Mouse (Mus musculus) gastrocnemius, adult 8-10 months (tissue): ENCODE measurements around the gene Sprn. TPM values are rescaled to one million over a fixed set of nuclear protein-coding genes. Genes with fewer than 3 reads are reported as not detected.
"Not testable (repeated sequence)": the region's sequence is repeated elsewhere in the genome, so short reads cannot be mapped to it uniquely, and the experiment has no call there.

Experiments
- DNase-seq, 2 experiments: peaks; one replicate each; pipeline ENCODE4 v3.0.0; 2022; ENCODE audit warnings: low spot score in 2 of 2
- total RNA-seq, 4 experiments: library from RNA; stranded (reverse); gene quantifications; 2 replicates each; pipeline ENCODE4 v1.2.4; 2022

Gene Sprn
- total RNA-seq, 4 experiments from 2014 or later: 0.07 to 0.22 (median 0.16) TPM

- no peak for DNase-seq
Measured at GRCm38 (mm10) chr7:140144550-140144949, 10.1 kb downstream of the Sprn start.

DNA sequence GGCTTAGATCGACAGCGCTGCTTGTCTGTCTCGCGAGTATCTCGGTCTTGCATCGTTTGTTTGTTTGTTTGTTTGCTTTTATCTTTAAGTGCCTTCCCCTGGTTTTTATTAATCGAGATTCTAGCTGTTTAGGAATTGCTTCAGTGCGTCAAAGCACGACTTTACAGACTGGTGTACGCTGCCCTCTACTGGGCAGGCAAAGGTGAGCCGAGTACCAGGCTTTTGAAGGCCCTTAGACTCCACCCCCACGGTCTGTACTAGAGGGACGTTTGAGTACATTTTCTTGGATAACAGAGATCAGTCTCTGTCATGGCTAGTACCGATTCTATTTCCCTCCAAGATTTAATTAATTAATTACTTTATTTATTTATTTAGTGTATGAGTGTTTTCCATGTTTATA, 13.3 kb downstream of the Sprn start:
- DNase-seq: peak in 1 of 2 experiments; percentile 44

DNA sequence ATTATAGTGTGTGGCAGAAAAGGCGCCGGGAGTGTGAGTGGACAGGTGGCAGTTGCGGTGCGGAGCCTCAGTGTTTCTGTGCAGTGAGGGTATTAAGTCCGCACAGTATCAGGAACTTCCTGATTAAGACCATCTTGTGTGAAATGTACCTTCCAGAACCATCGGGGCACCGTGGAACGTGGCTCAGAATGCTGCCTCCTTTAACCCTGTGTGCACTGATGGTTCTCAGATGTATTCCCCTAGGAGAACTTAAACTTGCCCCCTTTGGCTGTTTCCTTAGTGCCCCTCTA, 16.7 kb downstream of the Sprn start:
- DNase-seq: no peak

DNA sequence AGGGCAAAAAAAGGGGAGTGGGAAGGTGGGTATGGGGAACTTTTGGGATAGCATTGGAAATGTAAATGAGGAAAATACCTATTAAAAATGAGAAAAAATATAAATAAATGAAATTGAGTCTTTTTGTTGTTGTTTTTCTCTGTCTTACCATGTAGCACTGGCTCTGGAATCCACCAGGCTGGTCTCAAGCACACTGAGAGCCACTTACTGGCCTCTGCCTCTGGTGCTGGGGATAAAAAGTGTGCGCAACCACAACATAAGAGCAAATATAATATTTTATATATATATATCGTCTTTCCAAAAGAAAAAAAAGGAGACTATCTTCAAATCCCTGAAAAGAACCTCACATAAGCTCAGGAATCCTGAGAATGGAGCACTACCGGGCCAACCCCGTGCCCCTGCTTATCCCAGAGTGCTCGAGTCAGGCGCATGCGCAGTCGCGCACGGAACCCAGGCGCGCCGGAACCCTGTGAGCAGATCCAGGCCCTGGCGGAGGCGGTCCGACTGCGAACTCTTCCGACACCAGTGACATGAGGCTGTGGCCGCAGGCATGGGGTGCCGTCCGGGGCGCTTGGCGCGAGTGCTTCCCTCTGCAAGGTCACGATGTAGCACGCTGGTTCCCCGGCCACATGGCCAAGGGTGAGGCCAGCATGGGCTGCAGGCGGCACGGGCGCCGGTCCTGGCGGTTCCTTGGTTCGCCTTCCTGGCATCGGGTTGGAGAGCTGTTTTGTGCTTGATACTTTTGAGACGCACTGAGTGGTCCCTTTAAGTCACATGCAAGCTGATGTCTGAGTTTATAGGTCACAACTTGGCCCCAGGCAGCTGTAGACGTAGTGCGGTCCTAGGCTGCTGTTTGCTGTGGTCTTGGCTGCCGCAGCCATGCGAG, 17.3 kb downstream of the Sprn start, which contains the start of gene Mtg1:
Gene Mtg1, plus strand, starts transcription at position 430 of the 886 bp plus-strand sequence.
- peak; percentile 96 for DNase-seq

DNA sequence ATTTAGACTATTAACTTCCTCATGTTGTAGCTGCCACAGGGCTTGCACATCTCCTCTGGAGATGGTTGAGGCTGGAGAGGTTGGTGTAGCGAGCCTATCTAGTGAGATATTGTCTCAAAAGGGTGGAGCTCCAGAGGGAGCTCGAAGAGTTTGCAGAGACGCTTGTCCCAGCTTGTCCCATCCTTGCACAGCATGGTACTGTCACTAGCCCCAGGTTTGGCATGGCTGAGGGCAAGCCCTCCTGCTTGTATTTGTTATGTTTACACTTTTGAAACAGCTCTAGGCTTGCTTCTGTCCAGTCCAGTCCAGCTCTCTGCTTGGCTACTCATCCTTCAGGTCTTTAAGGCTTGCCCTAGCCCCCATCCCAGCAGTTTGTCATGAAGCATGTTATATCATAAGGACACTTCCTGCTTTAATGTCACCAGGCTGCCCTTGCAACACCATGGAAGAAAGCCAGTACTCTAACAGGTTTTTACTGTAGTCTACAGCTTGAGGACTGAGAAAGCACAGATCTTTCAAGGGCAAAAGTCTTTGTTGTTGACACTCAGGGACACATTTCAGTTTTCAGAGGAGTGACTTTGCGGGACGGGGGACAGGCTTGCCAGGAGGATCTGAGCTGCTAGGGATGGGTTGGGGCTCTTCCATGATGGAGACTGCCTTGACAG, 19.4 kb downstream of the Sprn start:
- DNase-seq: no peak

DNA sequence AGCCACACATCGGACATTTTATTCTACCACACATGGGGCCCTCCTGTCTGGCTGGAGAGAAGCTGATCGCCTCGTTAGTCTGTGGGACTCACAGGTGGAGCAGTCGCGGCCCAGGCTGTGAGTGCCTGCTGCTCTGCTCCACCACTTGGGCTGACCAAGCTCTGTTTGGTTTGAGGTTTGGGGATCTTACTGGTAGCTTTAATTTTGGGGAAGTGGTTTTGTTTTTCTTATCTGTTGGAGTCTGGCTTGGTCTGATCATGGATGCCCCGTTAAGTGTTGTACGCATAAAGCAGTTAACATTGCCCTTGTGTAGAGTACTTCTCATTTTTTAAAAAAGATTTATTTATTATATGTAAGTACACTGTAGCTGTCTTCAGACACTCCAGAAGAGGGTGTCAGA, 20.6 kb downstream of the Sprn start:
- not testable (repeated sequence) for DNase-seq

DNA sequence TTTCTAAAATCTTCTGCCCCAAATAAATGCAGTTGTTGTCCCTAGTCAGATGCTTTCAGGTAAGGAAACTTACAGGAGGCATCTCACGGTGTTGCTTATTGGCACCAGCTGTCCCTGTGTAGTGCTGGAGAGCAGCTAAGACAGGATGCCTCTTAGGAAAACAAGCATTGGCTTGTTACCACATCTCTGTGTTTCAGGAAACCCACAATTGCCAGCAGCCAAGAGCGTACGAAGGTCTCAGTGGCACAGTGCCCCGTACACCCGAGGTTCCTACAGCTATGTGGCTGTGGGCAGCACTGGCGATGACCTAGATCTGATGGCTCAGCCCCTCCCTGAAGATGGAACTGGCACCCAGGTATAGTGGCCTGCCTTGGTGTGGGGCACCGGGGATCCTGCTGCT, 22.5 kb downstream of the Sprn start:
- DNase-seq: not testable (repeated sequence)

- no peak for DNase-seq
Measured at GRCm38 (mm10) chr7:140127911-140128310, 26.8 kb downstream of the Sprn start.

DNA sequence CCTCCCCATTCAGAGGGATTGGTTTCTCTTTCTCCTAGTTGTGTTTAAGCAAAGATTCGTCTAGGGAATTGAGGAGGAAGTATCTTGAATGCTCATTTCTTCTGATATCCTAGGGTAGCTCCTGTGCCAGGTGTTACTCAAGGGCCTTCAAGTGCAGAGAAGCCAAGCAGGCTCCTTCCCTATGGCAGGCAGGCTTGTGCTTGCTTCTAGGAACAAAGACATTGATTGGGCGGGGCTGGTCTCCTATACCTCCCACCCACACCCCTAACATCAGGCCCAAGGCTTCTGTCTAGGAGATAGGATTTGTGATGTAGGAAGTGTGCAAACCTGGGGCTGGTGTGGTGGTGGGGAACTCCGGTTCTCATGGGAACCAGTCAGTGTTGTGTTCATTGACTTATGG, 27.7 kb downstream of the Sprn start:
- no peak for DNase-seq

DNA sequence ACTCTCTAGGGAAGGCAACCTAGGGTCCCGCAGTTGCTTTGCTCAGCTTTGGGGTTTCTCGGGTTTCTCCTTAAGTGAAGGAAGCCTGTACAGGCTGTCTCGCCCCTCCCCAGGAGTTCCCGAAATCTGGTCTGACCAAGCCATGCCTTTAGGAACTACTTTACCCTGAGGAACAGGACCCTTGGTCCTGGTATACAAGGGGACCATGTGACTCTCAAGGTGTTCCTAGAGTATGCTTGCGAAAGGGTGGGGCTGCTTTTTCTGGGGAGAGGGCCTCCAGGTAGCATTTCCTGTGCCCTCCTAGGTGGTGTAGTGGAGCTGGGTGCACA, 28.7 kb downstream of the Sprn start:
- no peak for DNase-seq

GRCm38 (mm10) chr7:140125278-140126021, 29.2 kb downstream of the Sprn start:
- peak; percentile 91 for DNase-seq

DNA sequence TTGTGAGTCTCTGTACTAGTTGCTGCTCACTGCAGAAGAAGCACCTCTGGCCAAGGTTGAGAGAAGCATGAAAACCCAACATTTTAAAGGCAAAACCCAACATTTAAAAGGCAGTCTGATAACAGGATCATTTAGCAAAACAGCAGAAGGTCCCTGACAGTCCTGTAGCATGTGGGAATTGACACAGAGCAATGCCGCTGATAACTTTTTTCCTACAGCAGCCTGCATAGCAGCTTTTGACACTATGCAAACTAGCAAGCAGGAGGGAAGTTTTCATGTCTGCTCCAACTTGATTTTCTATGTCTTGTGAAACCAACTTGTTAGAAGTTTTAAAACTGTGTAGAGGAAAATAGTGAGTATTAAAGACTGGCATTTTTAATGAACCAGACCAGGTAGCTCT, 30.3 kb downstream of the Sprn start:
- no peak for DNase-seq

- no peak for DNase-seq
Measured at GRCm38 (mm10) chr7:140122765-140123164, 31.9 kb downstream of the Sprn start.

GRCm38 (mm10) chr7:140121338-140121910, 33.3 kb downstream of the Sprn start:
- DNase-seq: no peak

DNA sequence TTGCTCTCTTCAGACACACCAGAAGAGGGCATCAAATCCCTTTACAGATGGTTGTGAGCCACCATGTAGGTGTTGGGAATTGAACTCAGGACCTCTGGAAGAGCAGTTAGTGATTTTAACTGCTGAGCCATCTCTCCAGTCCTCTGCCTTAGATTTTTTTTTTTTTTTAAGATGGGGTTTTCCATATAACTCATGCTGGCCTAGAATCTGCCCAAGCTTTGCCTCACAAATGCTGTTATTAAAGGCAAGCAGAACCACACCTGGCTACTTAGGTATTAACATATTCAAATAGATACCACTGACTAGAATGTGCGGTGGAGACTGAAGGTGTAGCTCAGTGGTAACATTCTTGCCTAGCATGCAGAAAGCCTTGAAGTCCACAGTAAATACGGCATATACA, 34.2 kb downstream of the Sprn start:
- no peak for DNase-seq

GRCm38 (mm10) chr7:140116329-140117054, 38.2 kb downstream of the Sprn start, which contains the start of gene Echs1:
TSS of gene Echs1 (minus strand) at chr7:140116476.
- peak; percentile 85 to 90 for DNase-seq

GRCm38 (mm10) chr7:140115583-140116328, 38.9 kb downstream of the Sprn start, which contains the start of gene Paox:
TSS of gene Paox (plus strand) at chr7:140115799.
- peak; percentile 29 to 35 for DNase-seq

DNA sequence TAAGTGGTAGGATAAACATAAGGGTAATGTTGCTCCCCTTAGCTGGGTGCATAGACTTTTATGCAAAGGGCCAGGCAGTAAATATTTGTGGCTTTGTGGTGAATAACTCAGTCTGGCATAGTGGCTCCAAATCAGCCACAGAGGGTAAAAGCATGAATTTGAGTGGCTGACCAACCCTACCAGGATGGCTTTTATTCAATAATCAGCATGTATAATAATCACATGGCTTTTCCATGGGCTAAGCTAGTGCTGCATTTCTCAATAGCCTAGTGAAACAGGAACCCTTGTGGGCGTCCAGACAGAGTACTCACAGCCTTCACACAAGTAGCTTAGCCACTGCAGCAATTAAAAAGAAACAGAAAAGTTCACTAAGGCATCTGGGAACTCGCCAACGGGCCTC, 42.7 kb downstream of the Sprn start:
- no peak for DNase-seq

DNA sequence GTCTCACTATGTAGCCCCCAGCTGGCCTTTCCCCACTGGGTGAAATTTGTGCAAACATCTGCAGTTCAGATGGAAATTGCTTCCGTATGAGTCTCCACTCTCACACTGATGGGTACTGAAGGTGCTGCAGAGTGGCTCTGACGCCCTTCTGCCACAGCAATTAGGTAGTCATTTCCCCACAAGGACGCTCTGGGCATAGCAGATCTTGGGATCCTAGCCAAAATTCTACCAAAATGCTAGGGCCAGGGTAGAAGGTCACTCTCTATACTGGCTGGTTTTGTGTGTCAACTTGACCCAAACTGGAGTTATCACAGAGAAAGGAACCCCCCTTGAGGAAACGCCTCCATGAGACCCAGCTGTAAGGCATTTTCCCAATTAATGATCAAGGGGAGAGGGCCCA, 50.7 kb downstream of the Sprn start:
- DNase-seq: no peak
